Mouse (Mus musculus) thymus, adult 2 months (tissue): Measurements from ENCODE around the gene Sult5a1. TPM values are rescaled to one million over a fixed set of nuclear protein-coding genes. Genes with fewer than 3 reads are reported as not detected.

Source experiments
- DNase-seq: peaks from one replicate; pipeline ENCODE4 v3.0.0; 2021
- H3K27ac ChIP-seq: fragments of 200-500 bp; 2 replicates; pipeline ENCODE4 v1.5.1; 2012; ENCODE audit warnings: low read length, control low read depth; ENCODE audit not compliant: control insufficient read depth, insufficient read depth
- H3K27me3 ChIP-seq: fragments of 200-500 bp; 2 replicates; pipeline ENCODE4 v1.6.1; 2012; ENCODE audit warnings: mild to moderate bottlenecking, low read length, moderate library complexity, mixed read lengths; ENCODE audit not compliant: control insufficient read depth, insufficient read depth
- H3K36me3 ChIP-seq: fragments of 200-500 bp; 2 replicates; pipeline ENCODE4 v1.6.1; 2012; ENCODE audit warnings: mild to moderate bottlenecking, low read length, moderate library complexity; ENCODE audit not compliant: control insufficient read depth, insufficient read depth
- H3K4me1 ChIP-seq: fragments of 200-500 bp; replicated peaks from 2 replicates; pipeline ENCODE4 v1.6.1; 2012; ENCODE audit warnings: low read length; ENCODE audit not compliant: control insufficient read depth, insufficient read depth
- H3K4me3 ChIP-seq: fragments of 200-500 bp; 2 replicates; pipeline ENCODE4 v1.5.1; 2012; ENCODE audit warnings: mild to moderate bottlenecking, low read length, control low read depth, moderate library complexity; ENCODE audit not compliant: control insufficient read depth, insufficient read depth
- CTCF ChIP-seq: fragments of 200-500 bp; IDR thresholded peaks from 2 replicates; pipeline ENCODE4 v1.5.1; 2012; ENCODE audit warnings: mild to moderate bottlenecking, control low read depth, low read length, moderate library complexity, borderline replicate concordance; ENCODE audit not compliant: control insufficient read depth, poor library complexity, insufficient read depth; ENCODE audit errors: extremely low read depth
- POLR2A ChIP-seq: fragments of 200-500 bp; IDR thresholded peaks from 2 replicates; pipeline ENCODE4 v1.6.1; 2012; ENCODE audit warnings: mild to moderate bottlenecking, low read length, control low read depth, moderate library complexity; ENCODE audit not compliant: control insufficient read depth, poor library complexity, insufficient read depth; ENCODE audit errors: extremely low read depth
- WGBS: fragments of 180-500 bp; shearing (Covaris S2); methylation state at CpG from one replicate; pipeline ENCODE4 v1.1.7; 2018; 5-methylcytosine and 5-hydroxymethylcytosine counted together
- polyA plus RNA-seq: library from polyadenylated mRNA; depleted of rRNA; stranded (reverse); fragments of >200 nt; gene quantifications from 2 replicates; pipeline ENCODE4 v1.2.3, GENCODE M21; 2012

Sult5a1 gene
- polyA plus RNA-seq, 1 experiment, result 17.5 TPM

- Histone ChIP-seq H3K36me3 (no peaks in the 10 kb centered on the region), H3K4me3 (no peak overlapping the region), H3K27ac (no peak overlapping the region), H3K27me3 (no peaks in the 10 kb centered on the region), H3K4me1 (peaks cover 11% of the 10 kb centered on the region)
- TF ChIP-seq POLR2A (no peak), CTCF (0 out of 2 replicates have a peak, but pooled peaks have one; percentile 29)
- peak; percentile 48 for DNase-seq
- 5% methylated on average over 9 of the region's 9 CpGs for WGBS
Measured at GRCm38 (mm10) chr8:123190678-123191077, 32.6 kb upstream of the Sult5a1 start.

- Histone ChIP-seq H3K4me3 (no peak overlapping the region), H3K36me3 (no peaks in the 10 kb centered on the region), H3K27me3 (no peaks in the 10 kb centered on the region), H3K27ac (no peak overlapping the region), H3K4me1 (peaks cover 11% of the 10 kb centered on the region)
- no peak for DNase-seq
- WGBS, result 68% methylated on average over 7 of the region's 7 CpGs
- TF ChIP-seq CTCF (no peak), POLR2A (no peak)
Measured at GRCm38 (mm10) chr8:123188841-123189240, 30.7 kb upstream of the Sult5a1 start.

GRCm38 (mm10) chr8:123188006-123188405 lies 29.9 kb upstream of the Sult5a1 start:
- H3K27me3 ChIP-seq, result no peaks in the 10 kb centered on the region
- no peaks in the 10 kb centered on the region for H3K36me3 ChIP-seq
- WGBS, result 99% methylated on average over 2 of the region's 2 CpGs
- no peak for DNase-seq
- TF ChIP-seq CTCF (no peak), POLR2A (no peak)
- H3K4me1 ChIP-seq, result peaks cover 11% of the 10 kb centered on the region
- no peak overlapping the region for H3K27ac ChIP-seq
- H3K4me3 ChIP-seq, result no peak overlapping the region

- Histone ChIP-seq H3K36me3 (no peaks in the 10 kb centered on the region), H3K27ac (no peak within 1 kb of the TSS), H3K27me3 (no peaks in the 10 kb centered on the region), H3K4me1 (0 out of 2 replicates have a peak, but pooled peaks cover 2% of the 10 kb centered on the region), H3K4me3 (no peak within 1 kb of the TSS)
- 79% methylated on average over 19 of the region's 19 CpGs for WGBS
- TF ChIP-seq CTCF, result no peak
- no peak for TF ChIP-seq POLR2A
- DNase-seq, result no peak
Measured at GRCm38 (mm10) chr8:123185566-123186409, 27.7 kb upstream of the Sult5a1 start, which contains the start of gene Dpep1. Gene Dpep1 (plus strand): TSS chr8:123186242.

- Histone ChIP-seq H3K4me1 (no peaks in the 10 kb centered on the region), H3K27me3 (no peaks in the 10 kb centered on the region), H3K36me3 (no peaks in the 10 kb centered on the region), H3K27ac (no peak overlapping the region), H3K4me3 (no peak overlapping the region)
- DNase-seq, result no peak
- WGBS, result 90% methylated on average over 3 of the region's 3 CpGs
- no peak for TF ChIP-seq CTCF
- TF ChIP-seq POLR2A, result no peak
Measured at GRCm38 (mm10) chr8:123181391-123181790, 23.3 kb upstream of the Sult5a1 start.

GRCm38 (mm10) chr8:123156070-123156773 lies 1.9 kb downstream of the Sult5a1 start:
- no peaks in the 10 kb centered on the region for H3K27me3 ChIP-seq

More at GRCm38 (mm10) chr8:123156070-123156773, 1.9 kb downstream of the Sult5a1 start:
- H3K27ac ChIP-seq, result no peak overlapping the region
- no peaks in the 10 kb centered on the region; the same call in 1 of the 2 replicates for H3K4me1 ChIP-seq
- DNase-seq, result no peak
- no peak overlapping the region for H3K4me3 ChIP-seq
- TF ChIP-seq CTCF, result no peak
- TF ChIP-seq POLR2A, result no peak
- 92% methylated on average over 9 of the region's 9 CpGs for WGBS
- H3K36me3 ChIP-seq, result no peaks in the 10 kb centered on the region
